ENCODE assay signal across 8 mouse cellular contexts in genomic region chr9:75521788-75522187, GRCm38 (mm10). TPM values are rescaled to one million over a fixed set of nuclear protein-coding genes. Genes with fewer than 3 reads are reported as not detected.
DNase-seq lines count a peak whose midpoint lies in the region; ATAC-seq and TF ChIP-seq lines count a peak whose summit lies in the region.

No protein-coding gene starts in this region.

- peaks cover 2% of the 10 kb centered on the region; the same call in 1 of the 2 replicates for H3K36me3 ChIP-seq in midbrain, embryonic 16.5 days (ENCODE audit: control insufficient read depth, insufficient read depth, low read length)
- H3K36me3 ChIP-seq in midbrain, embryonic 15.5 days (replicated peaks) = no peaks in the 10 kb centered on the region
- H3K36me3 ChIP-seq in lung, postnatal 0 days (ENCODE audit: insufficient read depth, low read length) = peaks cover 15% of the 10 kb centered on the region; the same call in 1 of the 2 replicates

- no peak overlapping the region for H3K9ac ChIP-seq in midbrain, embryonic 16.5 days (ENCODE audit: low read depth, low read length)
- no peak overlapping the region for H3K9ac ChIP-seq in midbrain, embryonic 15.5 days
- no peak overlapping the region for H3K9ac ChIP-seq in lung, postnatal 0 days (replicated peaks; ENCODE audit: low read depth)

- TF ChIP-seq EP300 in lung, postnatal 0 days (IDR thresholded peaks at IDR 0.05) = no peak

- TF ChIP-seq CTCF in lung, postnatal 0 days (IDR thresholded peaks at IDR 0.05) = peak; percentile 88

- no peak overlapping the region for H3K4me2 ChIP-seq in midbrain, embryonic 16.5 days (ENCODE audit: low read length)
- H3K4me2 ChIP-seq in midbrain, embryonic 15.5 days = no peak overlapping the region
- H3K4me2 ChIP-seq in lung, postnatal 0 days (replicated peaks; ENCODE audit: low read depth, low read length) = no peak overlapping the region

- H3K9me3 ChIP-seq in midbrain, embryonic 16.5 days (replicated peaks; ENCODE audit: control insufficient read depth, low read length, poor library complexity, severe bottlenecking) = no peaks in the 10 kb centered on the region
- no peaks in the 10 kb centered on the region for H3K9me3 ChIP-seq in midbrain, embryonic 15.5 days
- no peaks in the 10 kb centered on the region for H3K9me3 ChIP-seq in lung, postnatal 0 days (ENCODE audit: low read length)

- H3K27ac ChIP-seq in midbrain, embryonic 16.5 days (ENCODE audit: low read length) = no peak overlapping the region
- H3K27ac ChIP-seq in midbrain, embryonic 15.5 days = no peak overlapping the region
- H3K27ac ChIP-seq in lung, postnatal 0 days (ENCODE audit: low read length) = no peak overlapping the region

- no peak overlapping the region for H3K4me3 ChIP-seq in midbrain, embryonic 16.5 days (ENCODE audit: low read depth, low read length)
- no peak overlapping the region for H3K4me3 ChIP-seq in midbrain, embryonic 15.5 days
- no peak overlapping the region for H3K4me3 ChIP-seq in lung, postnatal 0 days (ENCODE audit: low read depth, low read length)

- 0 out of 2 replicates have a peak, but pooled peaks have one; percentile 66 for ATAC-seq in midbrain, embryonic 16.5 days
- ATAC-seq in midbrain, embryonic 15.5 days (replicated peaks) = no peak
- peak; percentile 74 for ATAC-seq in lung, postnatal 0 days

- no peaks in the 10 kb centered on the region for H3K27me3 ChIP-seq in midbrain, embryonic 16.5 days (ENCODE audit: control insufficient read depth, insufficient read depth, low read depth, low read length)
- no peaks in the 10 kb centered on the region for H3K27me3 ChIP-seq in midbrain, embryonic 15.5 days (replicated peaks)
- no peaks in the 10 kb centered on the region for H3K27me3 ChIP-seq in lung, postnatal 0 days (replicated peaks; ENCODE audit: insufficient read depth, low read length)

- 48% methylated on average over 4 of the region's 4 CpGs for WGBS in midbrain, embryonic 16.5 days
- WGBS in midbrain, embryonic 15.5 days = 57% methylated on average over 4 of the region's 4 CpGs
- WGBS in lung, postnatal 0 days = 50% methylated on average over 4 of the region's 4 CpGs

- H3K4me1 ChIP-seq in midbrain, embryonic 16.5 days (ENCODE audit: control insufficient read depth, insufficient read depth, low read length) = no peaks in the 10 kb centered on the region
- H3K4me1 ChIP-seq in midbrain, embryonic 15.5 days = no peaks in the 10 kb centered on the region
- H3K4me1 ChIP-seq in lung, postnatal 0 days (ENCODE audit: insufficient read depth, low read depth, low read length) = no peaks in the 10 kb centered on the region

- DNase-seq in cerebellum, adult 18-20 months = peak; percentile 37 to 43
- no peak for DNase-seq in cerebellum, adult 9-11 months
- peak; percentile 76 for DNase-seq in embryo, embryonic 10.5 days (ENCODE audit: low spot score)
- DNase-seq in induced T-regulatory cell, adult 2 months (ENCODE audit: low read depth) = peak; percentile 74
- DNase-seq in lung, postnatal 0 days (ENCODE audit: low spot score) = peak; percentile 84
- peak; percentile 17 to 53 for DNase-seq in spleen, postnatal 14 days (ENCODE audit: low spot score in 2 of 2)

RNA-seq across cellular contexts. Expression of gene Tmod3, which starts 37.7 kb away (rescaled TPM):
- 78.0 and 82.7 TPM in 2 replicates for polyA plus RNA-seq in midbrain, embryonic 16.5 days (2015; fragmentation: Nextera tagmentation; extraction: Ambion mirVana)
- 76.5 and 86.1 TPM in 2 replicates for polyA plus RNA-seq in midbrain, embryonic 15.5 days (2015; fragmentation: Nextera tagmentation; extraction: Ambion mirVana)
- 183 and 213 TPM in 2 replicates for polyA plus RNA-seq in lung, postnatal 0 days (2015; fragmentation: Nextera tagmentation; extraction: Ambion mirVana)
